Mouse (Mus musculus) layer of hippocampus, adult 9-11 months (tissue): ENCODE results near the gene Katna1.
A peak's percentile ranks its signal among the peaks of the same experiment; 100 is the strongest.

Experiments
- DNase-seq: peaks from one replicate; pipeline ENCODE4 v3.0.0; 2022

The Katna1 gene

DNA sequence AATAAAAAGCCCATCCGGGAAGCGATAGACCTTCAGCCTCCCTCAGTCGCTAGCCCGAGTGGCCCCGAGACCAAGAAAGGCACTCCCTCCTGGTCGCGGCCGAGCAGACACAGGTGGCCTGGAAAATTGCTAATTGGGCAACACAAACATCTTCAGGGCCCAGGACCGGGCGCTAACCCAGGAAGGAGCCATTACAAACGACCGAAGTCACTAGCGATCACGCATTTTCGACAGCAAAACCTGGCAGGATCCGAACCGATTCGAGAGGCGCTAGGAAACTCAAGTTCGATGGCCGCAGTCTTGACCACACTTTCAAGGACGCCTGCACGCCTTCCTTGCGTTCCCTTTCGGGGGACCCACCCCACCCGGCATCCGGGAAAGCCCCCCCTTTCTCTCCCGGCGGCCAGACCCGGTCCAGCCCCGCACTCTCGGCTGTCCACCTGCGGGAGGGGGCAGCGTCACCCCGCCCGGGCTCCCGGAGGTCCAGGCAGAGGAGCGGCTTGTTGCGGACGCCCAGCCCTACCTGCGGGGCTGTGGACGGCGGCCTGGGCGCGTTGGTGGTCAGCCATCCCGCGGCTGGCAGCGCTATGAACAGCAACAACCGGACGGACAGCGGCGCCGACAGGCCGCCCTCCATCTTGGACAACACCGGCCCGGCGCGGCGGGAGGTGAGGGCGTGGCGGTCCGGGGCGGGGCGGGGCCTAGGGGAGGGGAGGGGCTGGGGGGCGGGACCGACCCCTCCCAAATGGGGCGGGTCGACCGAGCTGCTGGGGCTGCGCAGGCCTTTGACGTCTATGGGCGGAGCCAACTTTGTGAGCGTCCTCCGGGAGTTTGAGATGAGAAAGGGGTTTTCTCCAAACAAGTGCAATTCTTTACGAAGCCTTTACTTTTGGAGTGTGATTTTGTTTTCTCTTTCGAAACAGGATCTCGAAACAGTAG, 54.7 kb downstream of the Katna1 start:
- peak; percentile 88 for DNase-seq

DNA sequence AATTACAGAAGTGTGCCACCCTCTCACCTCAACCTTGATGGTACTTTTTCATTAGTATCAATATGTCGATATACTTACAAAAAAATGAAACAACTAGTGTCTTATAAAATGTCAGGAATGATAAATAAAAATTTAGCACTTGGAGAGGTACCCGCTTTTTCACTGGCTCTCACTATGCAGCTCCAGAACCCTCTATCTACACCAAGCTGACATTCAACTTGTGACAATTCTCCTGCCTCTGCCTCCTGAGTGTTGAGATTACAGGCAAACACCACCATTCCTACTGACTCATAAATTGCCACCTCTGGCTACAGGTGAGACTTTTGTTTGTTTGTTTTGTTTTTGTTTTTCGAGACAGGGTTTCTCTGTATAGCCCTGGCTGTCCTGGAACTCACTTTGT, 55.4 kb downstream of the Katna1 start:
- no peak for DNase-seq

DNA sequence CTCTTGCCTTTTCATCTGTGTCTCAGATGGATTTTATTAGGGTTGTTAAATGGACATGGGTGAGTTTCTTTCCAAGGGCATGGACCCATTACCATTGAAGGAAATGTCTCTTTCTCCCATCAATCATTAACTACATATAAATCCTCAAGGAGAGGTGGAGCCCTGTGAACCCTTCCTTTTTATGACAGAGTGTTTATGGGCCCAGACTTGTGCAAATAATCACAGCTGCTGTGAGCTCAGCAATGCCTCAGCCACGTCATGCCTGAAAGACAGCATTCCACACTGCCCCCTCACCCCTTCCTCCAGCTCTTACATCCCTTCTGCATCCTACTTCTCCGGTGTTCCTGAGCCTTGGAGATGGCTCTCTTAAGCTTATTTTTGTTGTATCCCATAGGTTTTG, 61.5 kb downstream of the Katna1 start:
- no peak for DNase-seq

DNA sequence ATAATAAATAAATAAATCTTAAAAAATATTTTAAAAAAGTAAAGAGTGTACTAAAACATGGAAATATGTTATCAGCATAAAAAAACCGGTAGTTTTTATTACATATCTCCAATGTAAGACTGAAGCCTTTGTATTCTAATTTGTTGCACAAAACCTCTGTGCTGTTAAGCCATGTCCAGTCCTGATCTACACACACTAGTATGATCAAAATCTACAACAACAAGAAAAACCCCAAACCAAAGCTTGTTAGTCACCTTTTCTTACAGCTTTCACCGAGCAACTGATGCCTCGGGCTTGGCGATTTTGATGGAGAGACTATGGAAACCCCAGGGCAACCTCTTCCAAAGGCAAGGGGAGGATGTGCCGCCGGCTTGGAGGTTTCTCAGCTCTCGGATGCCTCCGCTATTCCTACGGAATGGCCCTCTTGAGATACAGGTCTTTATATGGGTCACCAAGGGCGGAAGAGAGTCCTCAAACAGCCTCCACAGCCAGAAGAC, 66.5 kb downstream of the Katna1 start:
- no peak for DNase-seq

DNA sequence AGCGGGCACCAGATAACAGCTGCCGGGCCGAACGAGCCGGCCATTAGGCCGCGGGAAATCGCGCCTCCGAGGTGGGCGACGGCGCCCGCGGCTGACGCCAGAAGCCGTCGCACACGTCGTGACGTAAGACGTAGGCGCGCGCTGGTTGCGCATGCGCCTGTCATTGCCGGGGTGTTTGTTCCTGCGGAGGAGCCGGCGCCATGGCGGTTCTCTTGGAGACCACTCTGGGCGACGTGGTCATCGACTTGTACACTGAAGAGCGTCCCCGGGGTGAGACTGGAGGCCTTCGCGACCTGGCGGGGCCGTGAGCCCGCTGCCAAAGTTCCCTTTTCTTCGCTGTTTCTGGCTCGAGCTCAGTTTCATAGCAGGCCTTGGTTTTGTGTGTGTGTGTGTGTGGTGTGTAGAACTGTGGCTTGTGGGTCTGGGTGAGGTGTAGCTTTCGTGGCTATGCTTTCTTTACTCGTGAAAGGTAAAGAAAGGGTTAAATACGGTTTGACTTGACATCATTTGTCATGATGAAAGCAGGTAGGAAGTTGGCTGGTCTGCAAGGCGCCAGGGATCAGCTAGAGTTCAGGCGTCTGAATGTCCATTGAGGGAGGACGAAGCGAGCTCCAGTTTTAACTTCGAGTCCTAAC, 67.1 kb downstream of the Katna1 start, which contains the start of the genes Ginm1 and Ppil4:
Ginm1 (minus strand) TSS at position 74 of the 635 bp plus-strand sequence.
Ppil4 (plus strand) TSS at position 141 of the 635 bp plus-strand sequence.
- peak; percentile 87 for DNase-seq

DNA sequence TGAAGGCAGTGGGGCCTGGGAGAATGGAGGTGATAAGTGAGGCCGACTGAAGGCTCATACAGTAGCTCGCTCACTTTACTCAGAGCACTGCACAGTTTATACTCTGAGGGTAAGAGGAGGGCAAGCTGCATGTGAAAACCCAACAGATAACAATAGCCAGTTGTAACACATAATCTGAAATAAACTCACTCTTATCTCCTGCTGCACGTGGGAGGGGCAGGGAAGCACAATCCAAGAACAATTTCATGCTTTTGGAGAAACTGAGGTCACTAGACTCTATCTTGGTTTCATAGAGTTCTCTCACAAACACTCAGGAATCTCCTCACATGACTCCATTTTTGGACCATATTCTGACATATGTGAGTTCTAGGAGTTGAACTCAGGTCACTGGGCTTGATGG, 75.5 kb downstream of the Katna1 start:
- no peak for DNase-seq

DNA sequence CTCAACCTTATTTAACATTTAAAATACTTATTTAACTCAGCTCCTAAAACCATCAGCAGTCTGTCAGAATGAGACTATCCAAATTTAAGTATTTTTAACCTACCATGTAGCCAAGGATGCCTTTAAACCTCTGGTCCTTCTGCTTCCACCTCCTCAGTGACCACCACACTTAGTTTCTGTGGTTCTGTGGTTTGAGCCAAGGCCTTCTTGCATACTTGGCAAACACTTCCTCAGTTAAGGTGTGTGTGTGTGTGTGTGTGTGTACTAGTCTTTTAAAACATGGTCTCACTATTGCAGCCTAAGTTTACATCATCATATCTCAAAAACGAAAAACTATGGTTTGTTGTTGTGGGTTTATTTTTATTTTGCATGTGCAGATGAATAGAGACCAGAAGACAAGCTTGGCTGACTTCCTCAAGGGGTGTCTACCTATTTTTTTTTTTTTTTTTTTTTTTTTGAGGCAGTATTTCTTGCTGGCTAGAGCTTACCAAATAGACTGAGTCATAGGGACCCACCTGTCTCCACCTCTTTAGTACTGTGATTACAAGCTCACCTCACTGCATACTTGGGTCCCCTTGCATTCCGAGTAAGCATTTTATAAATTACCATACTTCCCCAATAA, 76.8 kb downstream of the Katna1 start:
- DNase-seq, result no peak

DNA sequence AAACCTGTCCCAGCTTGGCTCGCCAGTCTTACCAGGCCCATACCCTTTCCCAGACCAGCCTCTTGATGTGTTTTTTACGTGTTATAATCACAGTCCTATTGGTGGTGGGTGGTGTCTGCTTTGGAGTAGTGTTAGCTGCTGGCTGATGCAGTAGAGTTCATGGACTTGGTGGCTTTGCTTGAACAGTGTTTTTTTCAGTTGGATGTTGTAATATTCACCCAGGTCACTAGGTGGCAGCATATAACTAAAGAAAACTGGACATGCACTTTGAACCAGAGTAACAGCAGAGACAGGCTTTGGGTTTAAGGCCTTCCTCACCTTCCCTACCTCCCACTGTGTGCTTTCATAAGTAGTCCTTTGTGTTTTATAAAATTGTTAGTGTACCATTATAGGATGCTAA, 84.1 kb downstream of the Katna1 start:
- DNase-seq, result peak; percentile 44
